In the genomic region with DNA sequence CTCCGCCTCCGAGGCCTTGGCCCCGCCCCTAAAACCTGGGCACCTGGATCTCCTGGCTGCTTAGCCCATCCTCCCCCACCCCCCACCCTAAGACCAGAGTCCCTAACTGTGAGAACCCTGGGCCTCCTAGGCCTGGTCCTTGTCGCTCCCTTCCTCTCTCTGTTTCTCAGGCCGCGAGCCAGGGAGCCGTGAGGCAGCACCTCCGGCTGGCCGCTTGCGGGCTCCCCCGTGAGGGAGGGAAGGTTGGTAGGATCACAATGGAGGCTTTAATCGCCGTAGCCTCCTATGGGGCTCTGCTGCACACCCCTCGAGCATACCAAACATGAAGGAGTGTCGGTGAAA, we compare ENCODE assay signal across 9 mouse cellular contexts. TPM values are rescaled to one million over a fixed set of nuclear protein-coding genes. Genes with fewer than 3 reads are reported as not detected.
A peak's percentile ranks its signal among the peaks of the same experiment; 100 is the strongest.
DNase-seq lines count a peak whose midpoint lies in the region; ATAC-seq and TF ChIP-seq lines count a peak whose summit lies in the region.
"Had no signal": no experiment of that assay in that cellular context is flagged by ENCODE, and none has a peak within 500 bp of the region (broad histone marks: within the 10 kb centered on the region; RNA-seq: fewer than 3 reads in every experiment).

No protein-coding gene starts in this region.

- intact Hi-C loops in heart, postnatal 10 days (cut with DNase I): no loop called here
- intact Hi-C loops in left cerebral cortex, postnatal 36 days (cut with DNase I): no loop called here

- H3K4me3 ChIP-seq in heart, embryonic 16.5 days (ENCODE audit: low read length): peak overlapping the region; percentile 84
- peak overlapping the region; percentile 89 for H3K4me3 ChIP-seq in bone marrow macrophage, adult 2 months (ENCODE audit: insufficient read depth, low read length)
- H3K4me3 ChIP-seq in hindbrain, embryonic 13.5 days: peak overlapping the region; percentile 75
- peak overlapping the region; percentile 83 for H3K4me3 ChIP-seq in midbrain, embryonic 11.5 days (ENCODE audit: low read depth, low read length)

- WGBS in heart, embryonic 16.5 days: under 1% methylated on average over 15 of the region's 15 CpGs
- WGBS in hindbrain, embryonic 13.5 days: 0% methylated on average over 12 of the region's 15 CpGs
- under 1% methylated on average over 15 of the region's 15 CpGs for WGBS in midbrain, embryonic 11.5 days

- H3K36me3 ChIP-seq in heart, embryonic 16.5 days (ENCODE audit: control insufficient read depth, insufficient read depth): peaks cover 5% of the 10 kb centered on the region; the same call in 1 of the 2 replicates
- H3K36me3 ChIP-seq in hindbrain, embryonic 13.5 days: peaks cover 5% of the 10 kb centered on the region
- peaks cover 1% of the 10 kb centered on the region; the same call in 1 of the 2 replicates for H3K36me3 ChIP-seq in midbrain, embryonic 11.5 days (ENCODE audit: control insufficient read depth, insufficient read depth, low read length)

- H3K9me3 ChIP-seq in heart, embryonic 16.5 days (replicated peaks; ENCODE audit: control insufficient read depth, low read length): no peaks in the 10 kb centered on the region
- no peaks in the 10 kb centered on the region for H3K9me3 ChIP-seq in hindbrain, embryonic 13.5 days
- H3K9me3 ChIP-seq in midbrain, embryonic 11.5 days (ENCODE audit: control insufficient read depth, low read length): no peaks in the 10 kb centered on the region

- H3K9ac ChIP-seq in heart, embryonic 16.5 days (ENCODE audit: low read length): peak overlapping the region; percentile 86
- H3K9ac ChIP-seq in hindbrain, embryonic 13.5 days: peak overlapping the region; percentile 77
- H3K9ac ChIP-seq in midbrain, embryonic 11.5 days (ENCODE audit: low read length): peak overlapping the region; percentile 84

- TF ChIP-seq CTCF in bone marrow macrophage, adult 2 months (IDR thresholded peaks at IDR 0.05; ENCODE audit: low read depth, low read length): no peak; the same call in 1 of the 2 replicates

- no peak for DNase-seq in heart, postnatal 10 days
- no peak for DNase-seq in midbrain, embryonic 11.5 days (ENCODE audit: low spot score, missing footprints)
- DNase-seq in left cerebral cortex, postnatal 36 days (ENCODE audit: low spot score in 2 of 2): no peak
- no peak for DNase-seq in ovary, postnatal 36 days (ENCODE audit: low spot score)
- no peak for DNase-seq in right cerebral cortex, postnatal 25 days

- TF ChIP-seq POLR2A in bone marrow macrophage, adult 2 months (IDR thresholded peaks at IDR 0.05; ENCODE audit: borderline replicate concordance, low read depth, low read length): no peak

- peak overlapping the region; percentile 89 for H3K4me2 ChIP-seq in heart, embryonic 16.5 days (ENCODE audit: low read depth, low read length)
- H3K4me2 ChIP-seq in hindbrain, embryonic 13.5 days: peak overlapping the region; percentile 73
- peak overlapping the region; percentile 79 for H3K4me2 ChIP-seq in midbrain, embryonic 11.5 days

- ATAC-seq in heart, embryonic 16.5 days (replicated peaks; ENCODE audit: extremely low read depth, insufficient read depth, low FRiP score): no peak
- ATAC-seq in hindbrain, embryonic 13.5 days (ENCODE audit: low FRiP score): peak; percentile 49; the same call in 1 of the 2 replicates
- no peak for ATAC-seq in midbrain, embryonic 11.5 days (ENCODE audit: low FRiP score)

- no peaks in the 10 kb centered on the region for H3K27me3 ChIP-seq in heart, embryonic 16.5 days (ENCODE audit: control insufficient read depth, insufficient read depth, low read length)
- no peaks in the 10 kb centered on the region for H3K27me3 ChIP-seq in hindbrain, embryonic 13.5 days
- H3K27me3 ChIP-seq in midbrain, embryonic 11.5 days (ENCODE audit: control insufficient read depth, insufficient read depth, low read length): no peaks in the 10 kb centered on the region

- peaks cover 40% of the 10 kb centered on the region for H3K4me1 ChIP-seq in heart, embryonic 16.5 days (ENCODE audit: control insufficient read depth, insufficient read depth, low read length)
- H3K4me1 ChIP-seq in bone marrow macrophage, adult 2 months (ENCODE audit: control insufficient read depth, insufficient read depth, low read length): peaks cover 25% of the 10 kb centered on the region
- peaks cover 66% of the 10 kb centered on the region for H3K4me1 ChIP-seq in hindbrain, embryonic 13.5 days (replicated peaks)
- H3K4me1 ChIP-seq in midbrain, embryonic 11.5 days (ENCODE audit: control insufficient read depth, insufficient read depth, low read length): peaks cover 42% of the 10 kb centered on the region

- peak overlapping the region; percentile 93 for H3K27ac ChIP-seq in heart, embryonic 16.5 days (ENCODE audit: low read length)
- H3K27ac ChIP-seq in bone marrow macrophage, adult 2 months (ENCODE audit: insufficient read depth, low read depth, low read length): peak overlapping the region; percentile 71
- H3K27ac ChIP-seq in hindbrain, embryonic 13.5 days: peak overlapping the region; percentile 93
- peak overlapping the region; percentile 83 for H3K27ac ChIP-seq in midbrain, embryonic 11.5 days (ENCODE audit: low read depth, low read length)

RNA-seq across cellular contexts. Expression of a gene that starts 0.4 kb away (rescaled TPM):
- polyA plus RNA-seq in heart, embryonic 16.5 days (2015; fragmentation: Nextera tagmentation; extraction: Ambion mirVana): 14.8 and 16.5 TPM in 2 replicates
- total RNA-seq in heart, postnatal 10 days (2021): 10 to 100 TPM; 14.5 to 15.1 TPM
- polyA plus RNA-seq in bone marrow macrophage, adult 2 months (2012; ENCODE audit: insufficient read depth, insufficient read length, missing spikeins): 11.0 and 16.3 TPM in 2 replicates
- polyA plus RNA-seq in hindbrain, embryonic 13.5 days (2015; fragmentation: Nextera tagmentation; extraction: Ambion mirVana): 60.4 and 60.7 TPM in 2 replicates
- 68.3 and 72.9 TPM in 2 replicates for polyA plus RNA-seq in midbrain, embryonic 11.5 days (2014; fragmentation: Nextera tagmentation; extraction: Ambion mirVana)
- total RNA-seq in left cerebral cortex, postnatal 36 days (2021): 10 to 100 TPM; 88.0 to 93.4 TPM

RNA-seq across cellular contexts. Expression of a gene that starts 23.6 kb away (rescaled TPM):
- polyA plus RNA-seq in heart, embryonic 16.5 days (2015; fragmentation: Nextera tagmentation; extraction: Ambion mirVana): 27.8 and 32.4 TPM in 2 replicates
- total RNA-seq in heart, postnatal 10 days (2021): 10 to 100 TPM; 89.3 to 99.0 TPM
- polyA plus RNA-seq in bone marrow macrophage, adult 2 months (2012; ENCODE audit: insufficient read depth, insufficient read length, missing spikeins): not detected in 2 replicates
- polyA plus RNA-seq in hindbrain, embryonic 13.5 days (2015; fragmentation: Nextera tagmentation; extraction: Ambion mirVana): 20.2 and 22.4 TPM in 2 replicates
- 9.0 and 11.4 TPM in 2 replicates for polyA plus RNA-seq in midbrain, embryonic 11.5 days (2014; fragmentation: Nextera tagmentation; extraction: Ambion mirVana)
- total RNA-seq in left cerebral cortex, postnatal 36 days (2021): 100 to 1,000 TPM; 161 to 227 TPM

RNA-seq across cellular contexts. Expression of a gene that starts 24.6 kb away (rescaled TPM):
- polyA plus RNA-seq in heart, embryonic 16.5 days (2015; fragmentation: Nextera tagmentation; extraction: Ambion mirVana): 0.10 and 0.14 TPM in 2 replicates
- total RNA-seq in heart, postnatal 10 days (2021): under 1 TPM; 0.05 to 0.14 TPM
- polyA plus RNA-seq in bone marrow macrophage, adult 2 months (2012; ENCODE audit: insufficient read depth, insufficient read length, missing spikeins): not detected in 2 replicates
- 0.51 and 0.63 TPM in 2 replicates for polyA plus RNA-seq in hindbrain, embryonic 13.5 days (2015; fragmentation: Nextera tagmentation; extraction: Ambion mirVana)
- polyA plus RNA-seq in midbrain, embryonic 11.5 days (2014; fragmentation: Nextera tagmentation; extraction: Ambion mirVana): 0.15 and 0.31 TPM in 2 replicates
- under 1 TPM; 0.42 to 0.57 TPM for total RNA-seq in left cerebral cortex, postnatal 36 days (2021)
- total RNA-seq: gastrocnemius, adult 18-20 months had no signal

RNA-seq across cellular contexts. Expression of a gene that starts 25.9 kb away (rescaled TPM):
- not detected in 2 replicates for polyA plus RNA-seq in heart, embryonic 16.5 days (2015; fragmentation: Nextera tagmentation; extraction: Ambion mirVana)
- not detected for total RNA-seq in heart, postnatal 10 days (2021)
- polyA plus RNA-seq in bone marrow macrophage, adult 2 months (2012; ENCODE audit: insufficient read depth, insufficient read length, missing spikeins): not detected in 2 replicates
- not detected in 2 replicates for polyA plus RNA-seq in hindbrain, embryonic 13.5 days (2015; fragmentation: Nextera tagmentation; extraction: Ambion mirVana)
- not detected in 2 replicates for polyA plus RNA-seq in midbrain, embryonic 11.5 days (2014; fragmentation: Nextera tagmentation; extraction: Ambion mirVana)
- total RNA-seq in left cerebral cortex, postnatal 36 days (2021): under 1 TPM in 1 of 2 experiments, not detected in 1; 0.20 TPM
- total RNA-seq: gastrocnemius, adult 18-20 months had no signal
